Mouse (Mus musculus) E14TG2a.4 (cell line): ENCODE measurements around the gene Nol3.

Experiments used
- CTCF ChIP-seq: conservative IDR thresholded peaks from 2 replicates; pipeline ENCODE4 v1.5.1; 2014; ENCODE audit warnings: low read length
- NANOG ChIP-seq: IDR thresholded peaks from 2 replicates; pipeline ENCODE4 v1.6.1; 2014; ENCODE audit warnings: borderline replicate concordance, low read length, mixed read lengths
- POU5F1 ChIP-seq: IDR thresholded peaks from 2 replicates; pipeline ENCODE4 v1.6.1; 2014; ENCODE audit warnings: low read length, borderline replicate concordance

GRCm38 (mm10) chr8:105285514-105285913 is 9.6 kb downstream of the Nol3 start:
- TF ChIP-seq CTCF (no peak), NANOG (no peak), POU5F1 (no peak)
